Mouse (Mus musculus) forebrain, postnatal 0 days (tissue): ENCODE results near the gene Cela1. TPM values are rescaled to one million over a fixed set of nuclear protein-coding genes. Genes with fewer than 3 reads are reported as not detected.

Experiments
- ATAC-seq: fragments of 200-750 bp; cut with Nextera tagmentation; 2 replicates; pipeline ENCODE4 v1.8.0; 2017; ENCODE audit warnings: mild to moderate bottlenecking, moderate library complexity
- DNase-seq: peaks from one replicate; pipeline ENCODE4 v3.0.0-alpha.2; 2015
- H3K27ac ChIP-seq: fragments of 300-500 bp; sonication (generic); 2 replicates; pipeline ENCODE4 v1.5.1; 2014; ENCODE audit warnings: low read depth, mild to moderate bottlenecking, antibody characterized with exemption, low read length, moderate library complexity, mixed read lengths
- H3K27me3 ChIP-seq: fragments of 300-500 bp; sonication (generic); 2 replicates; pipeline ENCODE4 v1.6.1; 2014; ENCODE audit warnings: mild to moderate bottlenecking, low read length, mixed read lengths; ENCODE audit not compliant: insufficient read depth
- H3K36me3 ChIP-seq: fragments of 300-500 bp; sonication (generic); 2 replicates; pipeline ENCODE4 v1.6.1; 2014; ENCODE audit warnings: mild to moderate bottlenecking, moderate library complexity; ENCODE audit not compliant: insufficient read depth
- H3K4me1 ChIP-seq: fragments of 300-500 bp; sonication (generic); 2 replicates; pipeline ENCODE4 v1.6.1; 2014; ENCODE audit warnings: antibody characterized with exemption; ENCODE audit not compliant: insufficient read depth
- H3K4me2 ChIP-seq: fragments of 300-500 bp; sonication (generic); 2 replicates; pipeline ENCODE4 v1.6.1; 2014; ENCODE audit warnings: low read depth, mild to moderate bottlenecking, moderate library complexity
- H3K4me3 ChIP-seq: fragments of 300-500 bp; sonication (generic); 2 replicates; pipeline ENCODE4 v1.5.1; 2014; ENCODE audit warnings: low read depth, low read length, mixed read lengths
- H3K9ac ChIP-seq: fragments of 300-500 bp; sonication (generic); 2 replicates; pipeline ENCODE4 v1.6.1; 2014; ENCODE audit warnings: mild to moderate bottlenecking
- H3K9me3 ChIP-seq: fragments of 300-500 bp; sonication (generic); 2 replicates; pipeline ENCODE4 v1.6.1; 2016; ENCODE audit warnings: low read length
- CTCF ChIP-seq: sonication (generic); IDR thresholded peaks from 2 replicates; pipeline ENCODE4 v1.5.1; 2016; ENCODE audit warnings: antibody characterized with exemption, control low read depth, low read depth
- WGBS: fragments of 180-500 bp; shearing (Covaris S2); extraction: QIAGEN DNeasy Blood & Tissue Kit; methylation state at CpG from one replicate; pipeline ENCODE4 v1.1.7; 2014; 5-methylcytosine and 5-hydroxymethylcytosine counted together
- polyA plus RNA-seq: library from polyadenylated mRNA; unstranded; fragments of >200 nt; fragmentation: Nextera tagmentation; extraction: Ambion mirVana; gene quantifications from 2 replicates; pipeline ENCODE4 v1.2.1, GENCODE M21; 2015
- total RNA-seq: library from RNA; depleted of rRNA; stranded (reverse); fragments of >200 nt; gene quantifications from 2 replicates; pipeline ENCODE4 v1.2.3, GENCODE M21; 2014

The Cela1 gene
- total and polyA plus RNA-seq, 2 experiments from 2014 or later: 0.81 to 5.1 TPM

- whole genome bisulfite sequencing: 85% methylated on average over 11 of the region's 11 CpGs
- Histone ChIP-seq H3K9ac (no peak overlapping the region), H3K36me3 (no peaks in the 10 kb centered on the region), H3K9me3 (no peaks in the 10 kb centered on the region), H3K27ac (no peak overlapping the region), H3K4me2 (no peak overlapping the region), H3K4me3 (no peak overlapping the region), H3K27me3 (peaks cover 33% of the 10 kb centered on the region), H3K4me1 (no peaks in the 10 kb centered on the region)
- no peak for DNase-seq
- no peak for ATAC-seq
- TF ChIP-seq CTCF: no peak
These were observed 40.1 kb upstream of the Cela1 start for GRCm38 (mm10) chr15:100727834-100728233.

GRCm38 (mm10) chr15:100726721-100727120 is 39.0 kb upstream of the Cela1 start:
- no peak for DNase-seq
- ATAC-seq: no peak

GRCm38 (mm10) chr15:100723505-100723904 is 35.8 kb upstream of the Cela1 start:
- Histone ChIP-seq H3K9ac (no peak overlapping the region), H3K4me3 (no peak overlapping the region), H3K4me1 (no peaks in the 10 kb centered on the region), H3K36me3 (no peaks in the 10 kb centered on the region), H3K4me2 (no peak overlapping the region), H3K27ac (no peak overlapping the region), H3K27me3 (peaks cover 12% of the 10 kb centered on the region), H3K9me3 (no peaks in the 10 kb centered on the region)
- no peak for TF ChIP-seq CTCF
- ATAC-seq (no peak), DNase-seq (no peak)
- WGBS: 85% methylated on average over 14 of the region's 14 CpGs

More at GRCm38 (mm10) chr15:100726721-100727120, 39.0 kb upstream of the Cela1 start:
- no peak for TF ChIP-seq CTCF
- peaks cover 33% of the 10 kb centered on the region for H3K27me3 ChIP-seq
- no peak overlapping the region for H3K4me3 ChIP-seq
- WGBS: 86% methylated on average over 11 of the region's 11 CpGs
- H3K4me1 ChIP-seq: no peaks in the 10 kb centered on the region
- H3K27ac ChIP-seq: no peak overlapping the region
- H3K36me3 ChIP-seq: no peaks in the 10 kb centered on the region
- no peaks in the 10 kb centered on the region for H3K9me3 ChIP-seq
- no peak overlapping the region for H3K4me2 ChIP-seq
- H3K9ac ChIP-seq: no peak overlapping the region

- Histone ChIP-seq H3K4me3 (no peak overlapping the region), H3K4me1 (no peaks in the 10 kb centered on the region), H3K9ac (no peak overlapping the region), H3K36me3 (no peaks in the 10 kb centered on the region), H3K9me3 (no peaks in the 10 kb centered on the region), H3K4me2 (no peak overlapping the region), H3K27me3 (peaks cover 2% of the 10 kb centered on the region; the same call in 1 of the 2 replicates), H3K27ac (no peak overlapping the region)
- TF ChIP-seq CTCF: no peak
- ATAC-seq (no peak), DNase-seq (no peak)
- WGBS: 75% methylated on average over 6 of the region's 6 CpGs
These were observed 34.8 kb upstream of the Cela1 start for GRCm38 (mm10) chr15:100722564-100722963.

- Histone ChIP-seq H3K4me1 (no peaks in the 10 kb centered on the region), H3K9me3 (no peaks in the 10 kb centered on the region), H3K4me3 (no peak overlapping the region), H3K36me3 (no peaks in the 10 kb centered on the region), H3K27me3 (no peaks in the 10 kb centered on the region), H3K4me2 (no peak overlapping the region), H3K9ac (no peak overlapping the region), H3K27ac (no peak overlapping the region)
- TF ChIP-seq CTCF: no peak
- WGBS: 68% methylated on average over 4 of the region's 4 CpGs
- DNase-seq (no peak), ATAC-seq (no peak)
These were observed 34.3 kb upstream of the Cela1 start for GRCm38 (mm10) chr15:100722026-100722425.

GRCm38 (mm10) chr15:100721445-100721844 is 33.7 kb upstream of the Cela1 start:
- Histone ChIP-seq H3K4me3 (no peak overlapping the region), H3K9ac (no peak overlapping the region), H3K27ac (no peak overlapping the region), H3K36me3 (no peaks in the 10 kb centered on the region), H3K9me3 (no peaks in the 10 kb centered on the region), H3K4me2 (no peak overlapping the region), H3K4me1 (no peaks in the 10 kb centered on the region), H3K27me3 (no peaks in the 10 kb centered on the region)
- no peak for ATAC-seq
- 88% methylated on average over 5 of the region's 5 CpGs for WGBS
- TF ChIP-seq CTCF: no peak
- DNase-seq: no peak

- Histone ChIP-seq H3K36me3 (no peaks in the 10 kb centered on the region), H3K4me1 (no peaks in the 10 kb centered on the region), H3K4me3 (no peak overlapping the region), H3K9me3 (no peaks in the 10 kb centered on the region), H3K4me2 (no peak overlapping the region), H3K27me3 (no peaks in the 10 kb centered on the region), H3K27ac (no peak overlapping the region), H3K9ac (no peak overlapping the region)
- no peak for DNase-seq
- ATAC-seq: no peak
- no peak for TF ChIP-seq CTCF
- 87% methylated on average over 10 of the region's 10 CpGs for WGBS
These were observed 32.3 kb upstream of the Cela1 start for GRCm38 (mm10) chr15:100720066-100720465.

GRCm38 (mm10) chr15:100719217-100719616 is 31.5 kb upstream of the Cela1 start:
- 95% methylated on average over 5 of the region's 5 CpGs for WGBS
- no peak for ATAC-seq

More at GRCm38 (mm10) chr15:100719217-100719616, 31.5 kb upstream of the Cela1 start:
- Histone ChIP-seq H3K9me3 (no peaks in the 10 kb centered on the region), H3K9ac (no peak overlapping the region), H3K4me3 (no peak overlapping the region), H3K4me1 (no peaks in the 10 kb centered on the region), H3K4me2 (no peak overlapping the region), H3K27ac (no peak overlapping the region), H3K27me3 (no peaks in the 10 kb centered on the region), H3K36me3 (no peaks in the 10 kb centered on the region)
- DNase-seq: no peak
- TF ChIP-seq CTCF: no peak
